Mouse (Mus musculus) right cerebral cortex, adult 2 months (tissue): ENCODE measurements around the gene Sowahc.

ENCODE experiments used
- DNase-seq, 2 experiments: peaks; one replicate each; pipeline ENCODE4 v3.0.0; 2021 to 2022; ENCODE audit warnings: low spot score in 2 of 2

Gene Sowahc

GRCm38 (mm10) chr10:59253541-59254079 is 31.9 kb downstream of the Sowahc start:
- DNase-seq, result no peak

- DNase-seq, result no peak
These were observed 34.8 kb downstream of the Sowahc start for GRCm38 (mm10) chr10:59256533-59256932.

DNA sequence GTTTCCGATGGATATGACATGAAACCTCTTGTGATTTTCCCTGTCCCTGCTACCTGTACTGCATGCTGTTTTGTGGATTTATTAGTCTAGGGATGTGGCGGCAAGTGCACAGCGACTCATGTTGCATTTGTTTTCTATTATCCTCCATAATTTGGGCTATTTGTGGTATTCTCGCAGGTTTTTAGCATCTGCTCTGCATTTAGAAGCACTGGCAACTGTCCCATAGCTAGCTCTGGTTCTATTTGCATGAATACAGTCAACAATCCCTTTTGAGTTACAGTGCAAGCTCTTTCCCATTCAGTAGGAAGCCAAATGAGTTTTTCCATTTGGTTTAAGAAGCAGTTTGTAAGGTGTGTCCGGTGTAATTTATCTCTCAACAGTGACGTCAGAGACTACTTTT is 37.8 kb downstream of the Sowahc start:
- DNase-seq, result peak; percentile 13 to 20

GRCm38 (mm10) chr10:59261603-59262002 is 39.9 kb downstream of the Sowahc start:
- DNase-seq, result no peak

DNA sequence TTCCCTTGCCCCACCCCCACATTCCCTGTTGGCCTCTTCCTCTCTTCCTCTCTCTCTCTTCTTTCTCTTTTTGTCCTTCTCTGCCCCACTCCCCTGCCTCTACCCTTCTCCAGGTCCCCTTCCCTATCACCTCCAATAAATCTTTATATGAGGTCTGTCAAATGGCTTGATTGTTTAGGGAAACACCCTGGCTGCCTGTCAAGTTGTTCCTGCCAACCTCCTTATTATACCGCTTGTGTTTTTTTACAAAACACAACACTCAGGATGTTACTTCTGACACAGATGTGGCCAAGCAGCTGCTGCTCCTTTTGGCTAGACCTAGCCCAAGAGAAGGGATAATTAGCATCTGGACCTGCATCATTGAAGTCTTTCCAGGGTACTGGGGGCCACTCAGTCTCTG is 40.3 kb downstream of the Sowahc start:
- no peak for DNase-seq

DNA sequence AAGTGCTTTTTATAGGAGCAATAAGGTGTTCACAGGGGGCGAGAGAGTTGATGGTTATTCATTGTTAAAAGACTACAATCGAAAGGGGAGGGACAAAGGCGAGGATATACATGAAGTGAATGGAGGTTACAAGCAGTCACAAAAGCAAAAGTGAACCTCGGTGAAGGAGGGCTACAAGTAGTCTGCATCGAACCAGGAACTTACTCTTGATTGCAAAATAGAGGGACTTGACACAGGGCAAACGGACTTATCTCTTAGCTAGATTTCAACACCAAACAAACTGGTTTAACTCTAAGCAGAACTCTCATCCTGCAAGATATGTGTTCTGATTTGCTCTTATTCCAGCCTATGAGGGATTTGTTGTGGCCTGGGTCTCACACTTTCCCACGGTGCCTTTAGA is 41.2 kb downstream of the Sowahc start:
- DNase-seq, result no peak

- DNase-seq, result no peak
These were observed 43.3 kb downstream of the Sowahc start for GRCm38 (mm10) chr10:59265067-59265466.

DNA sequence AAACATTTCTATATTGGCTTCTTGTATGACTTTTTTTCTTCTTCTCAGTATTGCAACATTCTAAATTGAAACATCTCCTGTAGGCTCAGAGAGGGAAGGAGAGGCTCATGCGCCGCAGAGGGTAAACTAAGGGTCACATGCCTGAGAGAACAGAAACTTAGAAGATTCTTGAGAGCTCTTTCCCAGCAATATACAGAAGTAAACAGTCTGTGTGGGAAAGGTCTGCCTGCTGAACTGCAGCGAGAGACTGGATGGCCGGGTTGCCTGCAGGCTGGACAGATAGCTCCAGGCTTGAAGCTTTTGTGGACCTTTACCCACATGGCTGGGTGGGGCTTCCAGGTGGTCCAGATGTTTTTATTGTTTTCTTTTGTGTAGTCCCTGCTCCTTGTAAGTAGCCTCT is 43.9 kb downstream of the Sowahc start:
- no peak for DNase-seq

DNA sequence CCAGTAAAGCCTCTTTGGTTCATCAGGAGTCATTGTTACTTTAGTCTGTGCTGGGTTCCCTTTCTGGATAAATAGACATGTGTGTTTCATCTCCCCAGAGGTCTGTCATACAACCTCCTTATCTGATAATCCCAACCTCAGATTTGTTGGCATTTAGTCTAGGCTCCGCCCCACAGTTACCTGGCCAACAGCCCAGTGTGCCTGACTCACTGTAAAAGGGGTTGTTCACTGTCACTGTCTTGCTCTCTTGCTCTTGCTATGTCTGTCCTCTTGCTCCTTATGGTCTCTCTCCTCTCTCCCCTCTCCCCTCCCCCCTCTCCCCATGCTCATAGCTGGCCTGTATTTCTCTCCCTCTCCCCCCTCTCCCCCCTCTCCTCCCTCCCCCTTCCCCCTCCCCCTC is 44.3 kb downstream of the Sowahc start:
- DNase-seq, result no peak

DNA sequence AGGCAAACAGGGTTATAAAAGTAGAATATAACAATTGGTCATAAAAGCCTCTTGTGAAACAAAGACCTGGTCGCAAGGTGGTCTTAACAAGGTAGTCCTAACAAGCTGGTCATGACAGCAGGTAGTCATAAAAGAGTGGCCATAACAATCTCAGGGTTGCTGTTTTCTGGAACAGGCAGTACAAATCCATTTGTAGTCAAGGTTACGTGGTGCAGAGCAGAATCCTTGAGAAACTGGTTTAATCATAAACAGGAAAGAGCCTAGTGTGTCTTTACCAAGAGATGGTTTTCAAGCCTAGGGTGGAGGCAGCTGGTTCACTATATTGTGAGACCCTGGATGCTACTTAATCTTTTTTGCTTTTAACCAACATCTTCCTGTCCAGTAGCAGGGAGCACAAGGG is 45.5 kb downstream of the Sowahc start:
- DNase-seq, result no peak

GRCm38 (mm10) chr10:59268109-59268508 is 46.4 kb downstream of the Sowahc start:
- DNase-seq, result no peak

GRCm38 (mm10) chr10:59268754-59269153 is 47.0 kb downstream of the Sowahc start:
- no peak for DNase-seq

GRCm38 (mm10) chr10:59275745-59276144 is 54.0 kb downstream of the Sowahc start:
- no peak for DNase-seq
